Mouse (Mus musculus): ENCODE measurements at regions not wholly inside any gene's neighbourhood (a gene's known extent, or its start where the extent isn't known, plus 50 kb on each side); places are given as distances from the start of the nearest gene placed in this dataset.

DNA sequence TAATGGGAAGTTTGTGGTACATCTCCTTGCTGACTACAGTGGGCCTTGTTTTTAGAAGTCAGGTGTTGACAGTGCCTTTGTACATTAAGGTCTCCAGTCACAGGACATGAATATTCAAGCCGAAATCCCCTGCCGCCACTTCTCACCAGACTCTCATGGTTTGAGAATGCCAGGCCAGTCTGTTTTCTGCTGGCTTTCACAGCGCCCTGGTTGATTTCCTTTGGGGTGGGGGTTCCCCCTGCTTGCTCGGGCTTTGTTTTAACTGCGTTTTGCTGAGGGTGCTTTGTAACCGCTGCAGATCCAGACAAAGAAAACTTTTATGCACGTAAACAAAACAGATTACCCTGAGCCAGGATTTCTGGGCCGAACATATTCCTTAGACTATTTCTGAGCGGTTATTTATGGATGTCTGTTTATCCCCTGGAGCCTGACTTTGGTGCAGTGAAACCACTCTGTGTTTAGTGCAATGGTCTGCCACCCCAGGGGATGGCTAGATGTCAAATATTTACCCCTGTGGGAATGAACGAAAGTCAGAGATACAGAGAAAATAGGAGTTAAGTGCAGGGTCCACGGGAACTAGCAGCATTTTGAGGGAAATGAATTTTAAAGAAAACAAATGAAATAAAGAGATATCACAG, 320.1 kb upstream of the Mpdz start:
- no peaks in the 10 kb centered on the region for H3K9me3 ChIP-seq (replicated peaks; ENCODE audit: insufficient read depth, low read length)
- TF ChIP-seq MAZ (IDR thresholded peaks at IDR 0.05; ENCODE audit: low read depth, low read length) (no peak), ETS1 (IDR thresholded peaks at IDR 0.05; ENCODE audit: low read depth, low read length) (no peak), UBTF (IDR thresholded peaks at IDR 0.05; ENCODE audit: borderline replicate concordance, insufficient read depth, low read depth, low read length) (no peak), MXI1 (IDR thresholded peaks at IDR 0.05; ENCODE audit: low read depth, low read length) (no peak), CHD2 (IDR thresholded peaks at IDR 0.05; ENCODE audit: low read length) (no peak), GATA1 (IDR thresholded peaks at IDR 0.05; ENCODE audit: low read depth, low read length) (no peak), MEF2A (IDR thresholded peaks at IDR 0.05; ENCODE audit: extremely low read depth, insufficient replicate concordance, low read depth, low read length, poor library complexity, severe bottlenecking) (no peak), ZNF384 (IDR thresholded peaks at IDR 0.05; ENCODE audit: low read depth, low read length) (no peak), MAX (IDR thresholded peaks at IDR 0.05; ENCODE audit: low read length) (no peak), HCFC1 (IDR thresholded peaks at IDR 0.05; ENCODE audit: low read depth, low read length) (no peak), POLR2AphosphoS5 (IDR thresholded peaks at IDR 0.05; ENCODE audit: borderline replicate concordance, low read depth, low read length) (no peak), TBP (IDR thresholded peaks at IDR 0.05; ENCODE audit: low read depth, low read length) (no peak), POLR2AphosphoS2 (IDR thresholded peaks at IDR 0.05; ENCODE audit: low read length) (no peak)
- H3K4me3 ChIP-seq (ENCODE audit: control insufficient read depth in 1 of 2, insufficient read depth in 1 of 2, low read depth in 2 of 2, low read length in 2 of 2) = no peak overlapping the region
- H3K27ac ChIP-seq (ENCODE audit: control insufficient read depth, low read depth, low read length) = no peak overlapping the region
- H3K36me3 ChIP-seq (ENCODE audit: control insufficient read depth in 1 of 2, insufficient read depth in 2 of 2, low read length in 2 of 2) = no peaks in the 10 kb centered on the region
- no peaks in the 10 kb centered on the region for H3K4me1 ChIP-seq (ENCODE audit: control insufficient read depth in 1 of 2, insufficient read depth in 2 of 2, low read length in 2 of 2)
- no peak overlapping the region for H3K9ac ChIP-seq (ENCODE audit: control insufficient read depth, low read depth, low read length, poor library complexity, severe bottlenecking)
- H3K27me3 ChIP-seq (ENCODE audit: control insufficient read depth in 1 of 2, insufficient read depth in 2 of 2, low read length in 2 of 2) = no peaks in the 10 kb centered on the region
- DNase-seq (ENCODE audit: low read depth, low spot score) = no peak
- H3K79me2 ChIP-seq (ENCODE audit: control insufficient read depth, insufficient read depth, low read length, poor library complexity) = no peaks in the 10 kb centered on the region

GRCm38 (mm10) chr4:81757905-81758304, 315.3 kb upstream of the Mpdz start:
- Histone ChIP-seq H3K27ac (ENCODE audit: control insufficient read depth, low read depth, low read length) (no peak overlapping the region), H3K36me3 (ENCODE audit: control insufficient read depth in 1 of 2, insufficient read depth in 2 of 2, low read length in 2 of 2) (no peaks in the 10 kb centered on the region), H3K79me2 (ENCODE audit: control insufficient read depth, insufficient read depth, low read length, poor library complexity) (no peaks in the 10 kb centered on the region), H3K9me3 (replicated peaks; ENCODE audit: insufficient read depth, low read length) (no peaks in the 10 kb centered on the region), H3K4me1 (ENCODE audit: control insufficient read depth in 1 of 2, insufficient read depth in 2 of 2, low read length in 2 of 2) (no peaks in the 10 kb centered on the region), H3K4me3 (ENCODE audit: control insufficient read depth in 1 of 2, insufficient read depth in 1 of 2, low read depth in 2 of 2, low read length in 2 of 2) (no peak overlapping the region), H3K9ac (ENCODE audit: control insufficient read depth, low read depth, low read length, poor library complexity, severe bottlenecking) (no peak overlapping the region), H3K27me3 (ENCODE audit: control insufficient read depth in 1 of 2, insufficient read depth in 2 of 2, low read length in 2 of 2) (no peaks in the 10 kb centered on the region)
- DNase-seq (ENCODE audit: low read depth, low spot score) = no peak
- TF ChIP-seq MAFK (IDR thresholded peaks at IDR 0.05; ENCODE audit: borderline replicate concordance, low read depth, low read length) (no peak), RCOR1 (IDR thresholded peaks at IDR 0.05; ENCODE audit: low read depth, low read length) (no peak), NELFE (IDR thresholded peaks at IDR 0.05; ENCODE audit: low read depth, low read length) (no peak), KAT2A (conservative IDR thresholded peaks at IDR 0.05; ENCODE audit: low read depth, low read length) (no peak), SMC3 (IDR thresholded peaks at IDR 0.05; ENCODE audit: low read depth, low read length) (no peak), TAL1 (IDR thresholded peaks at IDR 0.05; ENCODE audit: low read length) (no peak)

All from MEL (cell line).